Mouse (Mus musculus): ENCODE data around the gene Map2k3.

GRCm38 (mm10) chr11:60905407-60906120 is 26.3 kb upstream of the Map2k3 start:
- TF ChIP-seq CTCF (IDR thresholded peaks at IDR 0.05) (no peak), EP300 (IDR thresholded peaks at IDR 0.05) (no peak)
